Mouse (Mus musculus) urinary bladder, postnatal 10 days (tissue): Measurements from ENCODE around the gene Zscan22.
"Not testable (repeated sequence)": the region's sequence is repeated elsewhere in the genome, so short reads cannot be mapped to it uniquely, and the experiment has no call there.

Experiments used
- DNase-seq: peaks from one replicate; pipeline ENCODE4 v3.0.0; 2022; ENCODE audit warnings: low spot score

Gene Zscan22

DNA sequence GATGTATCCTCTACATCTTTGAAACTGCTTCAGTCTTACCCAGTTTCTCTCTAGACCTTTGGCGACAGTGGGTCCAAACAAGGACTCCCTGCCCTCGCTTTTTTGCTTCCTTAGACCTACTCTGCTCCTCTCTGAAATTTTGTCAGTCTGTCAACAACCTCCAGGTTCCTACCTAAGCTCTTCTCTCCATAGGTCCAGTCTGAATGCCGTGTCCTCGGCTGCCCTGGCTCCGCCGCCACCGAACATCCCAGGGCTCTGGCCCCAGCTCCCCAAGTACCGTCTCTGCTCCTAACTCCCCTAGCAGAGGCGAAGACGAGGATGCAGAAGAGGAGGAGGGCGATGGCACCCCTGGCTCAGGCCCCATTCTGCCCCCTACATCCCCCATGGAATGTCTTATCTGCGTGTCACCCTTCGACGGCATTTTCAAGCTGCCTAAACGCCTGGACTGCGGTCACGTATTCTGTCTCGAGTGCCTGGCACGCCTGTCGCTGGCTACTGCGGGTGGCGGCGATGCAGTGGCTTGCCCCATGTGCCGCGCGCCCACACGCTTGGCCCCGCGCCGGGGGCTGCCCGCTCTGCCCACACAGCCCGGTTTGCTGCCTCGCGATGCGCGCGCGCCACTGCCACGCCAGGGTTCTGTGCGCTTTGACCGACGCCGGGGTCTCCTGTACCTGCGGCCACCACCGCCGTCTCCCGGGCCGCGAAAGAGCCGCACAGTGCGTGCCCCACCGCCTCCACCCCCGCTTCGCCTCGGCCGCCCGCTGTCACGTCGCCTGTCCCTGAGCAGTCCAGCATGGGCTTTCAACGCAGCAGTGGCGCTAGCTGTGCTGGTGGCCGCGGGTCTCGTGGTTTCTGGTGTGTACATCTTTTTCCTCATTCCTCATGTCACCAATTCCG is 30.3 kb downstream of the Zscan22 start:
- no peak for DNase-seq

DNA sequence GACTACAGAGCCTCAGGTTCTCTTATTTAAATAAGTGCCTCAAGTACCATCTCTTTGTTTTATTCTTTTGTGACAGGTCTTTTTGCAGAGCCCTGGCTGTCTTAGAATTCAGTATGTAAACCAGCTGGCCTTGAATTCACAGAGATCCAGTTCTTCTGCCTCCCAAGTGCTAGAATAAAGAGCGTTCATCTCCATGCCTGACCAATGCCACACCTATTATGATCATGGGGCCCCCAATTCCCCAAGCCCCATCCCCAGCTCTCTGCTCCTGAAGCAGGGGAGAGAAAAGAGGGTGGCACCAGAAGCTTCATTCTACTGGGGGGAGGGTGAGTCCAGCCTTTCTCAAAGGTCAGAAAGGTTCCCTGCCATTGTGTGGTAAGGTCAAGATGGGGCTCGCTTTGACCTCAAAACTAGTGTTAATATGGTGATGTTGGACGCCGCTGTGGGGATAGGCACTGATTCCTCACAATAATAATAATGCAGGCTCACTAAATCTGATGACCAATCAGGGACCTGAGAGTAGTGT is 36.1 kb downstream of the Zscan22 start:
- no peak for DNase-seq

DNA sequence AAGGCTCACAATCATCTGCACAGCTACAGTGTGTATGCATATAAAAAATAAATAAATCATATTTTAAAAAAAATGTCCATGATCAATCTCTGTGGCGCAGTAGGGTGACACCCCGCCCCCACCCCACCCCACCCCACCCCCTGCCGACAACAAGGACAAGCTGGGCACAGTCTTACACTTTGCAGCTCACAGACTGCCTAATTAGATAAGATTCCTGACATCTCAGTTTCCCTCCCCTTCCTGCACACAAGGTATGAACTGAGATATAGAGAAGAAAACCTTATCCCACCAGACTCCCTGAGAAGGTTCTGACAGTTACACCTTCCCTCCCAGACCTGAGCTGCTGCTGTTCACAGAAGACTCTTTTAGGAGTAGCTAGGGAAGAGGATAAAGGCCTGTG is 37.2 kb downstream of the Zscan22 start:
- DNase-seq, result no peak

DNA sequence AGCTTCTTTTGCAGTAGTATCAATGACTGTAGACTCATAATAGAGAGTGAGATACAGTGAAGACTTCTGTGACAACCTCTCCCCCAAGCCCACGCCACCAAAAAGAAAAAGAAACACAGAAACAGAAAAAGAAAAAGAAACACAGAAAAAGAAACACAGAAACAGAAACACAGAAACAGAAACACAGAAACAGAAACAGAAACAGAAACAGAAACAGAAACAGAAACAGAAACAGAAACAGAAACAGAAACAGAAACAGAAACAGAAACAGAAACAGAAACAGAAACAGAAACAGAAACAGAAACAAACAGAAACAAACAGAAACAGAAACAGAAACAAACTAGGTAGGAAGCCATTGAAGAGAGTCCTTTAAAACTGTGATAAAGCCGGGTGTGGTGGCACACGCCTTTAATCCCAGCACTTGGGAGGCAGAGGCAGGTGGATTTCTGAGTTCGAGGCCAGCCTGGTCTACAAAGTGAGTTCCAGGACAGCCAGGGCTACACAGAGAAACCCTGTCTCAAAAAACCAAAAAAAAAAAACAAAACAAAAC is 39.7 kb downstream of the Zscan22 start:
- DNase-seq, result not testable (repeated sequence)

DNA sequence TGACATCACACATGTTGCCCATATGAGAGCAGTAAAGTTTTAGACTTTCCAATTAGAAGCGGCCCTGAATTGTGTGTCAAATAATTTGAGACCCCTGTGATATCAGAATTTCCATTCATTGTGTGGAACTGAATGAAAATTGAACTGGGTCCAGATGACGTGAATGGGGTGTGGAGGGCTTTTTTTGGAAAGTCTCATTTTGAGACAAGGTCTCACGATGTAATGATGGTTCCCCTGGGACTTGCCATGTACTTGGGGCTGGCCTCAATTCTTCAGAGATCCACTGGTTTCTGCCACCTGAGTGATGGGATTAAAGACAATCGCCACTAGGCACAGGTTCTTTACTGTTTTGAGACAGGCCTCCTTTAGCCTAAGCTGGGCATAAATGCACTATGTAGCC is 43.0 kb downstream of the Zscan22 start:
- DNase-seq, result no peak

DNA sequence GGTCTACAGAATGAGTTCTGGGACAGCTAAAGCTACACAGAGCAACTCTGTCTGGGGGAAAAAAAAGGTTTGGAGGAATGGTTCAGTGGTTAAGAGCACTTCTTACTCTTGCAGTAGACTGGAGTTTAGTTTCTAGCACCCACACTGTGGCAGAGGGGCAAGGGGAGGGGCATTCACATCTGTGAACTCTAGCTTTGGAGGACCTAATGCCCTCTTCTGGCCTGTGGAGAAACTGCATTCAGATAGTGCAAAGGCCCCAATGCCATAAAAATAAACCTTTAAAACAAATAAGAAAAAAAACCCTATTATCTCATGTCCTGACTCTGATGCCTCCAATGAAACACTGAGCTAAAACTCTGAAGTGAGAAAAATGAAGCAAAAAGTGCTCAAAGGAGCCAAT is 45.9 kb downstream of the Zscan22 start:
- DNase-seq, result no peak

DNA sequence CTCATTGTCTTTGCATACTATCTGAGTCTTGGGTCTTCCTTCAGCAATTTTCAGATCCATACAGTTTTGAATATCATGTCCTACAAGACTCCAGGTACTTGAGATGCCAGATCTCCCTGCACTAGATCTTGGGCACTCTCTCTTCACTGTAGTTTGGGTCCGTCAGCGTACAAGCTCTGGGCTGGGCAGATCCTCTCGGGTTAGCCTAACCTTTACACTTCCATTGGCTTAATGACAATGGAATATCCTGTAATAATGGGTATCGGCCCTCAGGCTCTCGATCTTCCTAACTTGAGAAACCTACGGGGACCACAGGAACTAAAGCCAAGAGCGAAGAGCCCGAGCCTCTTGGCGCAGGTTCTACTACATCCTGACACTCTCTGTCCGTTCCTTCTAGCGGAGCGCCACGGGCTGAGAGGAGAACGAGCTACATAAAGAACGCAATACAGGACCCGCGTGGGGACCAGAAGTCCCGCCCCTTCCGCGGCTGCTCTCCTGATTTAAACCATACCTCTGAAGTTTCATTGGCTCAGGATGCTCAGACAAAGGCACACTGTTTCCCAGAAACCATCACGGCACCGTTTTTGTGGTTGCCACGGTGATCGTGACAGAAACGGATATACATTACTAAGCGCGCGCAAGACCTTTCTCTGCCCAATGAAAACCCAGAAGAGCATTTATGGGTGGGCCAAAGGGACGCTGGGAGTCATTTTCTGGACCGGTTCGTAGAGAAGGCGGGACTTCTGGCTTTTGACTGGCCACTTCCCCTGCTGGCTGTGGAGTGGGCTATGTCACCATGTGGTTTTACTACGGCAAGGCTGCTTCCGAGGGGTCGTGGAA is 51.6 kb downstream of the Zscan22 start:
- DNase-seq, result peak; percentile 73

DNA sequence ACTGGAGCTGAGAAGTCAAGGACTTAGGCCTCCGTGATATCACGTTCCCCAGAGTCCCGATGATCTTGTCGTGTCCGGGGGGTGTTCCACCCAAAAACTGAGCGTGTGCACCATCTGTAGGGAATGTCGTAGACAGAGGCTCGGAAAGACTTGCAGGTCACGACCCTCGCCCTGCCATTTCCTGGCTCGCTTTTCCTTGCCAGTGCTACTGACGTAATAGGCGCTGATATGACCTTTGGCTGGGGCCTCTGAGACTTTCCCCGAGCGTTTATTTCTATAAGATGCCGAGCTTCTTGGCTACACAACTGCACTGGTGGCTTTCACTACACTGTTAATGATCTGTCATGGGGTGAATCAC is 52.2 kb downstream of the Zscan22 start:
- DNase-seq, result no peak

DNA sequence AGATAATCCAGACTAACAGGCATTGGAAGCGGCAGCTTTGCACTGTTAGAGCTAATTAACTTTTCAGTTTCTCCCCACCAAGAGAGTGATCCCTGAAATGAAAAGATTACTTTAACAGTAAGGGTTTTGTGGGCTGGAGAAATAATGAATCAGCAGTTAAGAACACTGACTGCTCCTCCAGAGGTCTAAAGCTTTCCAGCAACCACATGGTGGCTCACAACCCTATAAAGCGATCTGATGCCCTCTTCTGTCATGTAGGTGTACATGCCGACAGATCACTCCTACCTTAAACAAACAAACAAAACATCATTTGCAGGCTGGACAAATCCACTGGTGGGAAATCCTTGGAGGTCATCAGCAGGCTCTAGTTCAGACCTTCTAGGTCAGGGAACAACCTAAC is 57.3 kb downstream of the Zscan22 start:
- DNase-seq, result no peak

DNA sequence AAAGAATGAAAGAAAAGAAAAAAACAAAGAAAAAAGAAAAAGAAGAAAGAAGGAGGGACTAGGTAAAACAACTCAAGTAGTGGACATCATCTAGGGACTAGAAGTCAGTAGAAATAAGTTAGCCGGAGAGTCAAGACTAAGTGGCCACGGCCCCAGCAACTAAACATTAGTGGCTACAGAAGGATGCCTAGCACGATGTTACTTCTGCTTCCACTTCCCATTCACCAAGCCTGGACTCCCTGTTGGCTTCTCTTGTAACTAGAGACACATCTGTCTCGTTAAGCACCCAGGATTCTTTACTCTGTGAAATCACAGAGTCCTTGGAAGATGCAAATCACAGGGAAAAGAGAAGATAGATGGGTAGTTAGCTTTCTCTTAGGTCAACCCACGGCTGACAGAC is 59.9 kb downstream of the Zscan22 start:
- DNase-seq, result no peak
